Mouse (Mus musculus): Measurements from ENCODE around the gene 4930595D18Rik. TPM values are rescaled to one million over a fixed set of nuclear protein-coding genes. Genes with fewer than 3 reads are reported as not detected.

4930595D18Rik gene
- polyA plus RNA-seq, 1 experiment from 2014 or later = not detected

DNA sequence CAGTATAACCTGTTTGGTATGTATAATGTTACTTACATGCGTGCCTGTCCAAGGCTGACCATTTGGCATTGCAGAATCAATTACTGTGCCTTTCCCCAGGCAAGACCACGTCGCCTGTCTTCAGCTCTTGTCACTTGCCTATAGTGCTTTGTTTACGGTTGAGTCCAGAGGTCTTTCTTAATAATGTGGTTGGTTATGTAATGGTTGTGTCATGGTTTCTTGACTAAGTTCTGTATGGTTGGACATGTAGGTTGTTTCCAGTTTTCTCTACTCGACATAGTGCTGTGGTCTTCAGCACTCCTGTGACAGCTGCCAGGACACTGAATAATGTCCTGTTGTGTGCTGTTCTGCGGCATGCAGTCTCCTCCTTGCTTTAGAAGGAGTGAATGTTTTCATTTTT lies 8.5 kb upstream of the 4930595D18Rik start:
- Histone ChIP-seq H3K9me3 (no peaks in the 10 kb centered on the region), H3K36me3 (replicated peaks) (peaks cover 7% of the 10 kb centered on the region), H3K4me1 (peaks cover 10% of the 10 kb centered on the region), H3K27me3 (replicated peaks; ENCODE audit: low read depth, poor library complexity, severe bottlenecking) (no peaks in the 10 kb centered on the region), H3K4me3 (no peak overlapping the region), H3K27ac (replicated peaks) (no peak overlapping the region)
- no peak for DNase-seq (ENCODE audit: low spot score)
- 84% methylated on average over 6 of the region's 6 CpGs for WGBS

DNA sequence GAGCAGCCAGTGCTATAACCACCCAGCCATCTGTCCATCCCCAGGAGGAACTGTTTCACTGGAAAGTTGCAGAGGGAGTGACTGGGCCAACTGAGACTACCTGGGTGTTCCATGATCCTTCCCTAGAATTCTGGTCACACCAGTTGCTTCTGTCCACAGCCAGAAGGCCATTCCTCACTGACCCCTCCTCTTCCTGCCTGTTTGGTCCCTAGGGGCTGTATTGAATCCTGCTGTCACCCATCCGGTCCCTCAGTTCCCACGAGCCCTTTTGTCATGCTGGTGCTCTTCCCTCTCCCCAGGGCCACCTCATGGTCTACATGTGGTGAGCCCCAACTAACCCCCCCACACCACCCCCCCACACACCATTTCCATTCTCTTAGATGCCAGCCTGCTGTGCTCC lies 6.6 kb upstream of the 4930595D18Rik start:
- peaks cover 7% of the 10 kb centered on the region for H3K36me3 ChIP-seq (replicated peaks)
- no peak overlapping the region for H3K27ac ChIP-seq (replicated peaks)
- 59% methylated on average over 2 of the region's 2 CpGs for WGBS
- H3K27me3 ChIP-seq (replicated peaks; ENCODE audit: low read depth, poor library complexity, severe bottlenecking) = no peaks in the 10 kb centered on the region
- no peaks in the 10 kb centered on the region for H3K9me3 ChIP-seq
- H3K4me3 ChIP-seq = no peak overlapping the region
- no peak for DNase-seq (ENCODE audit: low spot score)
- peaks cover 10% of the 10 kb centered on the region for H3K4me1 ChIP-seq

DNA sequence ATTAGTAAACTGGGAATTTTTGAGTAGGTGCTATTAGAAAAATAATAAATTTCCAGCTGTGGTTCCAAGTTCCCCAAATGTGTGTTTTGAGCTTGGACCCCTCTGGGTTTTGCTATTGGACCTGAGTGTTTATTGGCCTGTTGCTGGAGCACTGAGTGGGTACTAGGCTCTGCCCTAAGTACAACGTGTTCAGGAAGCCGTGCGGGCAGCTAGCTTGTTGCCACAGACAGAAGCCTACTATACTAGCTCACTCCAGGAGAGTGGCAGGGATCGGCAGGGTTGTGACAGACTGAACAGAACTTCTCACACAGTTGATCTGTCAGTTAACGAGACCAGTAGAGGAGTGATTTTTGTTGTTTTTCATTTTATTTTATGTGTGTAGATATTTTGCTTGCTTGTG lies 6.1 kb upstream of the 4930595D18Rik start:
- no peaks in the 10 kb centered on the region for H3K27me3 ChIP-seq (replicated peaks; ENCODE audit: low read depth, poor library complexity, severe bottlenecking)
- no peaks in the 10 kb centered on the region for H3K9me3 ChIP-seq
- H3K4me1 ChIP-seq = peaks cover 10% of the 10 kb centered on the region
- no peak for DNase-seq (ENCODE audit: low spot score)
- peaks cover 7% of the 10 kb centered on the region for H3K36me3 ChIP-seq (replicated peaks)
- H3K4me3 ChIP-seq = no peak overlapping the region
- 86% methylated on average over 5 of the region's 5 CpGs for WGBS
- no peak overlapping the region for H3K27ac ChIP-seq (replicated peaks)

DNA sequence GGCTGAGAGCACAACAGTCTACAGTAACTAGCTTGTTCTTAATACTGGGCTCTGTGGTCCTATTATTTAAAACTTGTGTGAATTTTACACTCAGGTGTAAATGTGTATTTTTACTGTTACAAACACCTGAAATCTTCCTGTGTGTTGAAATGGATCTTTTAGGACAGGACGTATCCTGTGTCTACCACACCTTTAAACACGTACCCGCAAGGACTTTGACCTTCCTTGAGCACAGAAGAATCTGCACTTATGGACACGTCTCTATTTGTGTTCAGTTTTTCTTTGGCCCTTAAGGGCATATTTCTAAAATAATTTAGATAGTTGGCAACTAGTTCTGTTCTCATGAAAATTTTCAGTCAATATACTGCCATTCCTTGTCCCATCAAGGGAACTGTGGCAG lies 4.0 kb upstream of the 4930595D18Rik start:
- Histone ChIP-seq H3K27ac (replicated peaks) (no peak overlapping the region), H3K27me3 (replicated peaks; ENCODE audit: low read depth, poor library complexity, severe bottlenecking) (no peaks in the 10 kb centered on the region), H3K36me3 (replicated peaks) (peaks cover 7% of the 10 kb centered on the region), H3K9me3 (no peaks in the 10 kb centered on the region), H3K4me3 (no peak overlapping the region), H3K4me1 (peaks cover 4% of the 10 kb centered on the region)
- DNase-seq (ENCODE audit: low spot score) = no peak
- WGBS = 92% methylated on average over 4 of the region's 4 CpGs

DNA sequence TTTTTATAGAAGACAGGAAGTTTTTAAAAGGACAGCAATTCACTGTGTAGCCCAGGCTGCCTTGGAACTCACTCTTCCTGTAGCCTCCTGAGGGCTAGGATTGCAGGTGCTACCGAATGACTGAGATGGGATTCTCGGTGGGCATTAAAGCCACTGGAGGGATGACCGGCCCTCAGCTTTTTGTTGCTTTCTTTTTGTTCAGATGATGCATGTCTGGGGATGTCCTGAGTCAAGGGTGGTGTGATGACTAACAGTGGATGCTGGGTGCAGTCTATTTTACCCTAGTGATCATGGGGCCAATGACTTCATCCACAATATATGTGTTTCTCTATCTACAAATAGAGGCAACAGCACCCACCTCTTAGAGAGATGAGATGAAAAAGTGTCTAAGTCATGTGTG lies 2.7 kb upstream of the 4930595D18Rik start:
- Histone ChIP-seq H3K27ac (replicated peaks) (no peak overlapping the region), H3K36me3 (replicated peaks) (peaks cover 7% of the 10 kb centered on the region), H3K4me3 (no peak overlapping the region), H3K9me3 (no peaks in the 10 kb centered on the region), H3K27me3 (replicated peaks; ENCODE audit: low read depth, poor library complexity, severe bottlenecking) (no peaks in the 10 kb centered on the region), H3K4me1 (no peaks in the 10 kb centered on the region)
- WGBS = 91% methylated on average over 3 of the region's 3 CpGs
- no peak for DNase-seq (ENCODE audit: low spot score)

DNA sequence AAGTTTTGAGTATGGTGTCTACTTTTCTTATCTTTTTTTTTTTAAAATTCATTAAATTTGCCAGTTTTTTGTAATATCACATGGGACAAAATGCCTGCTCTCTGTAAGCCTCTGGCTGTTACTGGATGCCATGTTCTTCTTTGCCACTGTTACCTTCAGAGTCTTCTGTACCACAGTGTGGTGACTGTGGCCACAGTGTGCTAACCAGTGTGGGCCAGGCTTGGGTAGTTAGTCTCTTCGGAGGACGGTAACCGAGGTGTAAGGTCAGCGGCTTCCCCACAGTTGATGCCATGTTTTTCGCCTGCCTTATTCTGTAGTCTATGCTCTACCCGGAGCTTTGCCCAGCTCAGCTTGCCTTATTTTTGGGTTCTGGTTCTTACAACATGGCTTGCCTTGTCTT lies 1.9 kb downstream of the 4930595D18Rik start:
- H3K4me3 ChIP-seq = no peak overlapping the region
- no peaks in the 10 kb centered on the region; the same call in 1 of the 2 replicates for H3K4me1 ChIP-seq
- WGBS = 96% methylated on average over 6 of the region's 6 CpGs
- H3K9me3 ChIP-seq = no peaks in the 10 kb centered on the region
- H3K36me3 ChIP-seq (replicated peaks) = peaks cover 9% of the 10 kb centered on the region
- DNase-seq (ENCODE audit: low spot score) = no peak
- H3K27ac ChIP-seq (replicated peaks) = no peak overlapping the region
- H3K27me3 ChIP-seq (replicated peaks; ENCODE audit: low read depth, poor library complexity, severe bottlenecking) = no peaks in the 10 kb centered on the region

DNA sequence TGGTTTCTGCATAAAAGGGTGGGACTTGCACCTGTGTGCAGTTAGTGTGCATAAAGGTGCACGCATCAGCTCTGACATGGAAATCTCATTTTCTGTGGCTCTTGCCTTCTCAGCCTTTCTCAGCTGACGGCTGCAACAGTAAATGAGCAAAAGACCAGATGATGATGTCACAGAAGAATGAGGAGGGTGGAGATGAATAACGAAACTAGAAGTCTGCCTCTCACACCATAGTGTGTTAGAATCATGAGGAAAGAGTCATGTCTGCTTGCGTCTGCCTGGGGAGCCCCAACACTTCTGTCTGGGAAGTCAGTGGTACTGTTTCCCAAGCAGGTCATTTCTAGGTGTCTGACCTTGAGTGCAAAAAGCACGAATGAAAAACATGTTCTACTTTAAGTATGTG lies 2.4 kb downstream of the 4930595D18Rik start:
- H3K27ac ChIP-seq (replicated peaks) = no peak overlapping the region
- WGBS = 87% methylated on average over 5 of the region's 5 CpGs
- DNase-seq (ENCODE audit: low spot score) = no peak

DNA sequence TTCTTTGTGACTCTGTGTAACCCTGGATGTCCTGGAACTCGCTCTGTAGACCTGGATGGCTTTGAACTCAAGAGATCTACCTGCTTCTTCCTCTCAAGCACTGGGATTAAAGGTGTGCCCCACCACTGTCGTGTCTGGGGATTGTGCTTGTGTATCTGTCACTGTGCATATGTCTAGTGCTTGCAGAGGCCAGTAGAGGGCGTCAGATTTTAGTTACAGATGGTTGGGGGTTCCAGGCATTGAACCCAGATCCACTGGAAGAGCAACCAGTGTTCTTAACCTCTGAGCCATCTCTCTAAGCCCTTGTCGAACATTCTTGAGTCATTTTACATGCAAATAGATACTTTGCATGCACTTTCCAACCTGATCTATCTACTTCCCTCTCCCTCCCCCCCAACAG lies 5.5 kb downstream of the 4930595D18Rik start:
- Histone ChIP-seq H3K4me3 (no peak overlapping the region), H3K9me3 (no peaks in the 10 kb centered on the region), H3K27ac (replicated peaks) (no peak overlapping the region), H3K36me3 (replicated peaks) (peaks cover 24% of the 10 kb centered on the region), H3K4me1 (no peaks in the 10 kb centered on the region; the same call in 1 of the 2 replicates), H3K27me3 (replicated peaks; ENCODE audit: low read depth, poor library complexity, severe bottlenecking) (no peaks in the 10 kb centered on the region)
- 78% methylated on average over 4 of the region's 4 CpGs for WGBS
- no peak for DNase-seq (ENCODE audit: low spot score)

More for the DNA sequence above, 2.4 kb downstream of the 4930595D18Rik start:
- peaks cover 9% of the 10 kb centered on the region for H3K36me3 ChIP-seq (replicated peaks)
- no peak overlapping the region for H3K4me3 ChIP-seq
- H3K27me3 ChIP-seq (replicated peaks; ENCODE audit: low read depth, poor library complexity, severe bottlenecking) = no peaks in the 10 kb centered on the region
- H3K4me1 ChIP-seq = no peaks in the 10 kb centered on the region; the same call in 1 of the 2 replicates
- no peaks in the 10 kb centered on the region for H3K9me3 ChIP-seq

DNA sequence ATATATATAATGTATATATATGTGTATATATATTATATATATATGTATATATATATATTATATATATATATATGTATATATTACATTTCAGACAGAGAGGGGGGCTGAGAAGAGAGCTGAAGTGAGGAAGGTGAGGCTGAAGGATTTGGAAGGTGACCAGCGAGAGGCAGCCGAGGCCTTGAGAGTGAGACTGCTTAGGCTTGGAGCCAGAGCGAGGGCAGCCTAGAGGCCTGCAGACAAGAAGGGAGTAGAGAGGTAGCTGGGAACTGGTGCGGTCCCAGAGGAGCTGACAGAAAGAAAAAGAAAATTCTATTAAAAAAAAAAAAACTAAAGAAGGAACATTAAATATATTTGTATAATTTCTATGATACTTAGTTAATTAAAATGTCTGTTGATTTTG lies 15.4 kb downstream of the 4930595D18Rik start:
- Histone ChIP-seq H3K4me3 (no peak overlapping the region), H3K4me1 (peaks cover 34% of the 10 kb centered on the region), H3K36me3 (replicated peaks) (peaks cover 20% of the 10 kb centered on the region), H3K27ac (replicated peaks) (no peak overlapping the region), H3K27me3 (replicated peaks; ENCODE audit: low read depth, poor library complexity, severe bottlenecking) (no peaks in the 10 kb centered on the region), H3K9me3 (no peaks in the 10 kb centered on the region)
- no peak for DNase-seq (ENCODE audit: low spot score)
- WGBS = 92% methylated on average over 4 of the region's 4 CpGs

DNA sequence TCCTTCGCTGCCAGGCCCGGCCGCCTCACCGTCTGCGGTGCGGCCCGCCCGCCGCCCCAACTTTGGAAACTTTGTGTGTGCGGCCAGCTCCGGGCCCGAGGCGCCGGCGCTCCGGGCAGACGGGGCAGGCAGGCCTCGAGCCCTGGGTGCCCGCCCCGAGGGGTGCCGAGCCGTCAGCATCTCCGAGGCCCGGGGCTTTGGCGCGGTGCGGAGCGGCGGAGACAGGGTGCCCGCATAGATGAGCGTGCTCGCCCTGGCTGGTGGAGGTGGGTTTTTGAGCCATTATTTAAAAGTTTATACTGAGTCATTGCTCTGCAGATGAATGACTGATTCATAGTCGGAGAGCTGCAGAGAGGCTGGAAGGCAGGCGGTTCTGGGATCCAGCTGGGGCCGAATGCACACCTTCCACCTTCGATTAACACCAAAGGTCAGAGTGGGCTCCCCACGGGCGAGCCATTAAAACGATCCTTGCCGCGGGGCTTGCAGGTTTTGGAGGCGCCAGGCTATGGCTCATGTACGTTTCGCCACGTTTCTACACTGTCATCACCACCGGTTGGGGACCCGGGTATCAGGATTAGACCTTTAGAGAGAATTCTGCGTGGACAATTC lies 17.5 kb downstream of the 4930595D18Rik start:
- DNase-seq (ENCODE audit: low spot score) = peak; percentile 55
- Histone ChIP-seq H3K4me1 (peaks cover 55% of the 10 kb centered on the region), H3K9me3 (no peaks in the 10 kb centered on the region), H3K36me3 (replicated peaks) (peaks cover 6% of the 10 kb centered on the region), H3K27me3 (replicated peaks; ENCODE audit: low read depth, poor library complexity, severe bottlenecking) (no peaks in the 10 kb centered on the region), H3K4me3 (peak overlapping the region; percentile 88), H3K27ac (replicated peaks) (peak overlapping the region; percentile 90)
- WGBS = under 1% methylated on average over 48 of the region's 48 CpGs

DNA sequence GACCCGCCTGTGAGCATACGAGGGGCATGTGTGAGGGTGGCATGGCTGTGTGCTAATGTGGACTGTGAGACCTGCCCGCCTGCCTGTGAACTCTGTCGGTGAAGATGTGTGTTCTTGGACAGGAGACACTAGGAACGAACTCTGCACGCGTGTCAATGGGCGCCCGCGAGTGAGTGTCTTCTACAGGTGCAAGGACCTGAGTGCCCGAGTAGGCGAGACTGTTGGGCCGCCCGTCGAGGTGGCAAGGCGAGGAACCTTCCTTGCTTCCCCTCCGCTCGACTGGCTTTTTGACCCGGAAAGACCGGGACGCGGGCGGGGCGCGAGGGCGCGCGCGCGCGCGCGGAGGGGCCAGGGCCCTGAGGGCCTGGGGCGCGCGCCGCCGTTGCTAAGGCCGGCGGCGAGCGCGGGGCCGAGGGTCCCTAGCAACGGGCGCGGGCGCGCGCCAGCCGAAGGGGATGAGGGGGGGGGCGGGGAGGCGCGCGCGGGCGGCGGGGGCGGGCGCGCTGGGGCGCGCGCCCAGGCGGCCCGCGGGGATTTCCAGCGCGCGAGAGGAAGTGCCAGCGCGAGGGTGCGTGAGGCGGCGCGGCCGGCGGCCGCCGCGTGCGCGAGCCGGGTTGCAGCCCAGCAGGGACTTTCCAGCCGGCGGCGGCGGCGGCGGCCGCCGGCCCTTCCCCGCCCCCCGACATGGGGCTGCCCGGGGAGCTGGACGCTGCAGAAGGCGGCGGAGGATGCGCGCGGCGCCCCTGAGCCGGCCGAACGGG lies 18.3 kb downstream of the 4930595D18Rik start, which contains the start of gene Traf3:
Gene Traf3 (plus strand): TSS at position 540 of the 761 bp plus-strand sequence.
- 4% methylated on average over 104 of the region's 105 CpGs for WGBS
- Histone ChIP-seq H3K27me3 (replicated peaks; ENCODE audit: low read depth, poor library complexity, severe bottlenecking) (peaks cover 6% of the 10 kb centered on the region; the same call in 1 of the 2 replicates), H3K4me1 (peaks cover 57% of the 10 kb centered on the region), H3K9me3 (no peaks in the 10 kb centered on the region), H3K27ac (replicated peaks) (peak within 1 kb of the TSS; percentile 90), H3K4me3 (peak within 1 kb of the TSS; percentile 88), H3K36me3 (replicated peaks) (no peaks in the 10 kb centered on the region)
- DNase-seq (ENCODE audit: low spot score) = peak; percentile 84

DNA sequence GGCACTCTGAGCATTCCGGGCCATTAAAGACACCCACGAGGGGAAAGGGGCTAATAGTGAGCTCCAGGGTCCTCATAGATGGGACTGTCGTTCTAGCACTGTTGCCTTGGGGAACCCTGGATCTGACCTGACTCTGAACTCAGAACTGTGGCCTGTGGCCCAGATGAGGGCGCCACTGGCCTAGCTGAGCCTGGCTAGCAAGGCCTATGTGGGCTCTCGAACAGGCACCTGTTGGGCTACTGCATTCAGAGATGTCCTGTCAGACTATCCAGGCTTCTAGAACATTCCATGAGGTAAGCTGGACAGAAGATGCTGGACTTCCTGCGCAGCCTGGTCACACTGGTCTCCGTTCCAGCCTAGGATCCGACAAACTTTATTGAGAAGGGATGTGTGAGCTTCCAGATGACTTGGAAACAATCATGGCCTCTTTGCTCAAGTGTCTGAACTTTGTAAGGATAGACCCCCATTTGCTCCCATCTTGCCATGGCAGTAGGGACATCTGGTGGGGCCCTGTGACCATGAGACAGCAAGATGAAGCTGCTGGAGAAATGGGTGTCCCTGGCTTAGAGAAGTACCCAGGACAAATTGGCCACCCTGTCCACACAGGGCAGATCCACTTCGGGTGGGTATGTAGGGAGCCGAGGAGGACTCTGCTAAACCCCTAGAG lies 19.0 kb downstream of the 4930595D18Rik start:
- Histone ChIP-seq H3K4me1 (peaks cover 59% of the 10 kb centered on the region), H3K4me3 (peak overlapping the region; percentile 88), H3K27ac (replicated peaks) (peak overlapping the region; percentile 90), H3K27me3 (replicated peaks; ENCODE audit: low read depth, poor library complexity, severe bottlenecking) (peaks cover 6% of the 10 kb centered on the region; the same call in 1 of the 2 replicates), H3K36me3 (replicated peaks) (no peaks in the 10 kb centered on the region), H3K9me3 (no peaks in the 10 kb centered on the region)
- WGBS = 68% methylated on average over 10 of the region's 10 CpGs
- DNase-seq (ENCODE audit: low spot score) = peak; percentile 61
